Mouse (Mus musculus) myocyte (in vitro differentiated cells): ENCODE results near the gene Heatr5a.

ENCODE experiments used
- E2F4 ChIP-seq: IDR thresholded peaks from one replicate; pipeline ENCODE4 v1.6.1; 2011; ENCODE audit warnings: mild to moderate bottlenecking, control low read depth, moderate library complexity; ENCODE audit not compliant: insufficient read depth
- MAX ChIP-seq: IDR thresholded peaks from one replicate; pipeline ENCODE4 v1.6.1; 2011; ENCODE audit warnings: low read depth, mild to moderate bottlenecking, control low read depth
- MYOD1 ChIP-seq, 3 experiments: IDR thresholded peaks; one replicate each; pipeline ENCODE4 v1.6.1; 2011; ENCODE audit warnings: control low read depth in 2 of 3, low read depth in 2 of 3, mild to moderate bottlenecking in 2 of 3, moderate library complexity in 1 of 3; ENCODE audit not compliant: insufficient read length in 2 of 3, control insufficient read depth in 1 of 3
- POLR2A ChIP-seq: IDR thresholded peaks from one replicate; pipeline ENCODE4 v1.6.1; 2011; ENCODE audit warnings: low read depth, mild to moderate bottlenecking, control low read depth, moderate library complexity; ENCODE audit not compliant: insufficient read length
- POLR2AphosphoS2 ChIP-seq: IDR thresholded peaks from one replicate; pipeline ENCODE4 v1.6.1; 2011; ENCODE audit warnings: low read depth, control low read depth; ENCODE audit not compliant: insufficient read length
- TCF12 ChIP-seq: IDR thresholded peaks from one replicate; pipeline ENCODE4 v1.6.1; 2011; ENCODE audit warnings: mild to moderate bottlenecking, control low read depth; ENCODE audit not compliant: poor library complexity, insufficient read depth, severe bottlenecking
- USF1 ChIP-seq: IDR thresholded peaks from one replicate; pipeline ENCODE4 v1.6.1; 2011; ENCODE audit warnings: low read depth, mild to moderate bottlenecking, control low read depth, moderate library complexity

- TF ChIP-seq POLR2A (peak; percentile 61), MYOD1 (IDR thresholded peaks at IDR 0.05; ENCODE audit: control insufficient read depth in 1 of 3, insufficient read length in 2 of 3, low read depth in 2 of 3) (peak in 1 of 3 experiments; percentile 58), USF1 (no peak), E2F4 (no peak), TCF12 (no peak), MAX (no peak), POLR2AphosphoS2 (peak; percentile 68)
Measured at GRCm38 (mm10) chr12:51829290-51830076, 141.6 kb downstream of the Heatr5a start, which contains the start of gene Hectd1.
